Mouse (Mus musculus) bone marrow macrophage, adult 2 months (primary cell): ENCODE results near the gene Ung. TPM values are rescaled to one million over a fixed set of nuclear protein-coding genes. Genes with fewer than 3 reads are reported as not detected.

Experiments
- H3K27ac ChIP-seq: 2 replicates; pipeline ENCODE4 v1.5.1; 2012; ENCODE audit warnings: low read depth, low read length; ENCODE audit not compliant: insufficient read depth
- H3K4me1 ChIP-seq: 2 replicates; pipeline ENCODE4 v1.6.1; 2012; ENCODE audit warnings: low read length; ENCODE audit not compliant: control insufficient read depth, insufficient read depth
- H3K4me3 ChIP-seq: 2 replicates; pipeline ENCODE4 v1.5.1; 2012; ENCODE audit warnings: mild to moderate bottlenecking, low read length, moderate library complexity; ENCODE audit not compliant: insufficient read depth
- CTCF ChIP-seq: IDR thresholded peaks from 2 replicates; pipeline ENCODE4 v1.5.1; 2012; ENCODE audit warnings: low read depth, mild to moderate bottlenecking, low read length, moderate library complexity
- POLR2A ChIP-seq: IDR thresholded peaks from 2 replicates; pipeline ENCODE4 v1.6.1; 2012; ENCODE audit warnings: mild to moderate bottlenecking, low read depth, low read length, borderline replicate concordance
- polyA plus RNA-seq: library from polyadenylated mRNA; stranded (reverse); fragments of >200 nt; gene quantifications from 2 replicates; pipeline ENCODE4 v1.2.4, GENCODE M21; 2012; ENCODE audit not compliant: missing spikeins, insufficient read depth, insufficient read length

Gene Ung
- polyA plus RNA-seq: 1.8 and 3.5 TPM in 2 replicates

- peak within 1 kb of the TSS; percentile 17 for H3K27ac ChIP-seq
- TF ChIP-seq POLR2A: no peak
- no peak for TF ChIP-seq CTCF
- peak within 1 kb of the TSS; percentile 67 for H3K4me3 ChIP-seq
- peaks cover 17% of the 10 kb centered on the region for H3K4me1 ChIP-seq
These were observed at the start of gene Ung for GRCm38 (mm10) chr5:114130211-114130605. Gene Ung (plus strand): TSS chr5:114130386.

GRCm38 (mm10) chr5:114085501-114085900 is 44.7 kb upstream of the Ung start:
- Histone ChIP-seq H3K4me3 (no peak overlapping the region), H3K27ac (no peak overlapping the region), H3K4me1 (0 out of 2 replicates have a peak, but pooled peaks cover 2% of the 10 kb centered on the region)
- no peak for TF ChIP-seq CTCF
- no peak for TF ChIP-seq POLR2A

GRCm38 (mm10) chr5:114087875-114088480 is 42.2 kb upstream of the Ung start:
- H3K27ac ChIP-seq: no peak overlapping the region
- no peak overlapping the region for H3K4me3 ChIP-seq
- TF ChIP-seq POLR2A (no peak), CTCF (no peak)
- 0 out of 2 replicates have a peak, but pooled peaks cover 2% of the 10 kb centered on the region for H3K4me1 ChIP-seq

- TF ChIP-seq POLR2A (no peak), CTCF (no peak)
- Histone ChIP-seq H3K27ac (no peak overlapping the region), H3K4me3 (no peak overlapping the region), H3K4me1 (0 out of 2 replicates have a peak, but pooled peaks cover 2% of the 10 kb centered on the region)
These were observed 39.7 kb upstream of the Ung start for GRCm38 (mm10) chr5:114090421-114091013.

- Histone ChIP-seq H3K27ac (no peak within 1 kb of the TSS), H3K4me1 (0 out of 2 replicates have a peak, but pooled peaks cover 2% of the 10 kb centered on the region), H3K4me3 (no peak within 1 kb of the TSS)
- no peak for TF ChIP-seq CTCF
- no peak for TF ChIP-seq POLR2A
These were observed 39.0 kb upstream of the Ung start, which contains the start of gene Svop for GRCm38 (mm10) chr5:114091057-114091807. Gene Svop (minus strand): TSS chr5:114091570.

- peak overlapping the region; percentile 87 for H3K4me3 ChIP-seq
- TF ChIP-seq POLR2A: no peak
- TF ChIP-seq CTCF: no peak
- no peak overlapping the region for H3K27ac ChIP-seq
- H3K4me1 ChIP-seq: peaks cover 26% of the 10 kb centered on the region
These were observed 30.3 kb upstream of the Ung start for GRCm38 (mm10) chr5:114099709-114100389.

- H3K4me1 ChIP-seq: peaks cover 26% of the 10 kb centered on the region
- H3K4me3 ChIP-seq: peak overlapping the region; percentile 87
- H3K27ac ChIP-seq: no peak overlapping the region
- TF ChIP-seq CTCF (no peak), POLR2A (no peak)
These were observed 29.6 kb upstream of the Ung start for GRCm38 (mm10) chr5:114100390-114101099.

GRCm38 (mm10) chr5:114101873-114102272 is 28.3 kb upstream of the Ung start:
- no peak for TF ChIP-seq POLR2A
- no peak for TF ChIP-seq CTCF
- no peak overlapping the region for H3K27ac ChIP-seq
- H3K4me1 ChIP-seq: peaks cover 26% of the 10 kb centered on the region
- no peak overlapping the region for H3K4me3 ChIP-seq

GRCm38 (mm10) chr5:114102807-114103206 is 27.4 kb upstream of the Ung start:
- TF ChIP-seq CTCF: no peak
- no peak for TF ChIP-seq POLR2A
- Histone ChIP-seq H3K4me3 (no peak overlapping the region), H3K27ac (peak overlapping the region; percentile 45), H3K4me1 (peaks cover 26% of the 10 kb centered on the region)
